Mouse (Mus musculus): ENCODE measurements around the gene Ptgs2. TPM values are rescaled to one million over a fixed set of nuclear protein-coding genes. Genes with fewer than 3 reads are reported as not detected.

Ptgs2 gene
- polyA plus RNA-seq, 1 experiment from 2014 or later = 0.09 TPM

GRCm38 (mm10) chr1:150109591-150109990 is 9.8 kb downstream of the Ptgs2 start:
- ATAC-seq (ENCODE audit: borderline replicate concordance, extremely low read depth, low FRiP score, low TSS enrichment) = no peak
- Histone ChIP-seq H3K4me1 (no peaks in the 10 kb centered on the region), H3K9me3 (no peaks in the 10 kb centered on the region), H3K36me3 (no peaks in the 10 kb centered on the region), H3K27me3 (no peaks in the 10 kb centered on the region), H3K27ac (no peak overlapping the region), H3K4me3 (no peak overlapping the region), H3K9ac (no peak overlapping the region), H3K4me2 (no peak overlapping the region)
- WGBS = 75% methylated on average over 2 of the region's 2 CpGs

- Histone ChIP-seq H3K9ac (no peak overlapping the region), H3K36me3 (no peaks in the 10 kb centered on the region), H3K4me1 (no peaks in the 10 kb centered on the region), H3K4me2 (no peak overlapping the region), H3K27me3 (no peaks in the 10 kb centered on the region), H3K27ac (no peak overlapping the region), H3K9me3 (no peaks in the 10 kb centered on the region), H3K4me3 (no peak overlapping the region)
- 47% methylated on average over 7 of the region's 7 CpGs for WGBS
- no peak for ATAC-seq (ENCODE audit: borderline replicate concordance, extremely low read depth, low FRiP score, low TSS enrichment)
These were observed 15.5 kb downstream of the Ptgs2 start for GRCm38 (mm10) chr1:150115352-150115751.

- Histone ChIP-seq H3K4me2 (no peak overlapping the region), H3K36me3 (no peaks in the 10 kb centered on the region), H3K27me3 (no peaks in the 10 kb centered on the region), H3K4me1 (no peaks in the 10 kb centered on the region), H3K4me3 (no peak overlapping the region), H3K9ac (no peak overlapping the region), H3K27ac (no peak overlapping the region), H3K9me3 (no peaks in the 10 kb centered on the region)
- 81% methylated on average over 5 of the region's 5 CpGs for WGBS
- no peak for ATAC-seq (ENCODE audit: borderline replicate concordance, extremely low read depth, low FRiP score, low TSS enrichment)
These were observed 18.5 kb downstream of the Ptgs2 start for GRCm38 (mm10) chr1:150118352-150118751.

- Histone ChIP-seq H3K4me2 (no peak overlapping the region), H3K27me3 (no peaks in the 10 kb centered on the region), H3K4me3 (no peak overlapping the region), H3K9ac (no peak overlapping the region), H3K4me1 (no peaks in the 10 kb centered on the region), H3K36me3 (no peaks in the 10 kb centered on the region), H3K27ac (no peak overlapping the region), H3K9me3 (no peaks in the 10 kb centered on the region)
- WGBS = 69% methylated on average over 2 of the region's 2 CpGs
- no peak for ATAC-seq (ENCODE audit: borderline replicate concordance, extremely low read depth, low FRiP score, low TSS enrichment)
These were observed 25.7 kb downstream of the Ptgs2 start for GRCm38 (mm10) chr1:150125568-150125967.

GRCm38 (mm10) chr1:150130070-150130469 is 30.2 kb downstream of the Ptgs2 start:
- no peak for ATAC-seq (ENCODE audit: borderline replicate concordance, extremely low read depth, low FRiP score, low TSS enrichment)
- no peak overlapping the region for H3K4me2 ChIP-seq
- no peaks in the 10 kb centered on the region for H3K9me3 ChIP-seq
- H3K27ac ChIP-seq = no peak overlapping the region
- no peaks in the 10 kb centered on the region for H3K36me3 ChIP-seq
- no peak overlapping the region for H3K4me3 ChIP-seq
- no peaks in the 10 kb centered on the region for H3K27me3 ChIP-seq
- H3K9ac ChIP-seq = no peak overlapping the region
- no peaks in the 10 kb centered on the region for H3K4me1 ChIP-seq
- 75% methylated on average over 6 of the region's 6 CpGs for WGBS

- no peak for ATAC-seq (ENCODE audit: borderline replicate concordance, extremely low read depth, low FRiP score, low TSS enrichment)
- no peaks in the 10 kb centered on the region for H3K36me3 ChIP-seq
- no peaks in the 10 kb centered on the region for H3K9me3 ChIP-seq
- H3K27me3 ChIP-seq = no peaks in the 10 kb centered on the region
- WGBS = 65% methylated on average over 5 of the region's 5 CpGs
- no peak overlapping the region for H3K27ac ChIP-seq
- H3K9ac ChIP-seq = no peak overlapping the region
- H3K4me1 ChIP-seq = no peaks in the 10 kb centered on the region
- no peak overlapping the region for H3K4me2 ChIP-seq
- H3K4me3 ChIP-seq = no peak overlapping the region
These were observed 30.9 kb downstream of the Ptgs2 start for GRCm38 (mm10) chr1:150130586-150131275.

- no peak overlapping the region for H3K27ac ChIP-seq
- no peaks in the 10 kb centered on the region for H3K36me3 ChIP-seq
- no peaks in the 10 kb centered on the region for H3K9me3 ChIP-seq
- no peak for ATAC-seq (ENCODE audit: borderline replicate concordance, extremely low read depth, low FRiP score, low TSS enrichment)
- no peaks in the 10 kb centered on the region for H3K27me3 ChIP-seq
- no peak overlapping the region for H3K4me3 ChIP-seq
- no peaks in the 10 kb centered on the region for H3K4me1 ChIP-seq
- H3K9ac ChIP-seq = no peak overlapping the region
- no peak overlapping the region for H3K4me2 ChIP-seq
These were observed 35.5 kb downstream of the Ptgs2 start for GRCm38 (mm10) chr1:150135350-150135749.

GRCm38 (mm10) chr1:150139730-150140129 is 39.9 kb downstream of the Ptgs2 start:
- H3K36me3 ChIP-seq = no peaks in the 10 kb centered on the region
- H3K4me3 ChIP-seq = no peak overlapping the region
- no peak overlapping the region for H3K27ac ChIP-seq
- H3K9ac ChIP-seq = no peak overlapping the region
- no peaks in the 10 kb centered on the region for H3K4me1 ChIP-seq
- H3K9me3 ChIP-seq = no peaks in the 10 kb centered on the region
- H3K4me2 ChIP-seq = no peak overlapping the region
- no peaks in the 10 kb centered on the region for H3K27me3 ChIP-seq
- no peak for ATAC-seq (ENCODE audit: borderline replicate concordance, extremely low read depth, low FRiP score, low TSS enrichment)
- 54% methylated on average over 9 of the region's 9 CpGs for WGBS

- Histone ChIP-seq H3K36me3 (no peaks in the 10 kb centered on the region), H3K4me1 (no peaks in the 10 kb centered on the region), H3K4me3 (no peak overlapping the region), H3K27me3 (no peaks in the 10 kb centered on the region), H3K9ac (no peak overlapping the region), H3K4me2 (no peak overlapping the region), H3K9me3 (no peaks in the 10 kb centered on the region), H3K27ac (no peak overlapping the region)
- no peak for ATAC-seq (ENCODE audit: borderline replicate concordance, extremely low read depth, low FRiP score, low TSS enrichment)
- 82% methylated on average over 1 of the region's 1 CpGs for WGBS
These were observed 42.1 kb downstream of the Ptgs2 start for GRCm38 (mm10) chr1:150141939-150142338.

- no peak overlapping the region for H3K27ac ChIP-seq
- H3K4me2 ChIP-seq = no peak overlapping the region
- no peak for ATAC-seq (ENCODE audit: borderline replicate concordance, extremely low read depth, low FRiP score, low TSS enrichment)
- H3K4me1 ChIP-seq = no peaks in the 10 kb centered on the region
- no peak overlapping the region for H3K9ac ChIP-seq
- 58% methylated on average over 1 of the region's 1 CpGs for WGBS
- no peak overlapping the region for H3K4me3 ChIP-seq
- H3K27me3 ChIP-seq = no peaks in the 10 kb centered on the region
- no peaks in the 10 kb centered on the region for H3K36me3 ChIP-seq
- H3K9me3 ChIP-seq = no peaks in the 10 kb centered on the region
These were observed 43.7 kb downstream of the Ptgs2 start for GRCm38 (mm10) chr1:150143578-150143977.

- no peak for ATAC-seq (ENCODE audit: borderline replicate concordance, extremely low read depth, low FRiP score, low TSS enrichment)
- H3K9me3 ChIP-seq = no peaks in the 10 kb centered on the region
- no peak overlapping the region for H3K4me2 ChIP-seq
- WGBS = 80% methylated on average over 8 of the region's 8 CpGs
- no peak overlapping the region for H3K4me3 ChIP-seq
- no peaks in the 10 kb centered on the region for H3K27me3 ChIP-seq
- H3K27ac ChIP-seq = no peak overlapping the region
- no peaks in the 10 kb centered on the region for H3K4me1 ChIP-seq
- no peak overlapping the region for H3K9ac ChIP-seq
- H3K36me3 ChIP-seq = no peaks in the 10 kb centered on the region
These were observed 45.2 kb downstream of the Ptgs2 start for GRCm38 (mm10) chr1:150145049-150145448.

- ATAC-seq (ENCODE audit: borderline replicate concordance, extremely low read depth, low FRiP score, low TSS enrichment) = no peak
- Histone ChIP-seq H3K4me2 (no peak overlapping the region), H3K27me3 (no peaks in the 10 kb centered on the region), H3K36me3 (no peaks in the 10 kb centered on the region), H3K9ac (no peak overlapping the region), H3K4me1 (no peaks in the 10 kb centered on the region), H3K4me3 (no peak overlapping the region), H3K9me3 (no peaks in the 10 kb centered on the region), H3K27ac (no peak overlapping the region)
- WGBS = 81% methylated on average over 4 of the region's 4 CpGs
These were observed 47.4 kb downstream of the Ptgs2 start for GRCm38 (mm10) chr1:150147272-150147671.

- ATAC-seq (ENCODE audit: borderline replicate concordance, extremely low read depth, low FRiP score, low TSS enrichment) = no peak
- no peak overlapping the region for H3K27ac ChIP-seq
- no peaks in the 10 kb centered on the region for H3K9me3 ChIP-seq
- no peak overlapping the region for H3K4me3 ChIP-seq
- no peaks in the 10 kb centered on the region for H3K4me1 ChIP-seq
- H3K4me2 ChIP-seq = no peak overlapping the region
- no peaks in the 10 kb centered on the region for H3K27me3 ChIP-seq
- H3K9ac ChIP-seq = no peak overlapping the region
- WGBS = 60% methylated on average over 3 of the region's 3 CpGs
- no peaks in the 10 kb centered on the region for H3K36me3 ChIP-seq
These were observed 51.6 kb downstream of the Ptgs2 start for GRCm38 (mm10) chr1:150151411-150151810.

Data from lung, embryonic 15.5 days (tissue).